Mouse (Mus musculus): ENCODE data around the gene Dscam. TPM values are rescaled to one million over a fixed set of nuclear protein-coding genes. Genes with fewer than 3 reads are reported as not detected.

The Dscam gene
- total RNA-seq, 2 experiments from 2014 or later, result 0.11 to 0.12 TPM

GRCm38 (mm10) chr16:96718221-96718620 lies 452.3 kb downstream of the Dscam start:
- DNase-seq, result no peak

- no peak for DNase-seq
Measured at GRCm38 (mm10) chr16:96716633-96717032, 453.9 kb downstream of the Dscam start.

- no peak for DNase-seq
Measured at GRCm38 (mm10) chr16:96711935-96712334, 458.6 kb downstream of the Dscam start.

- DNase-seq, result no peak
Measured at GRCm38 (mm10) chr16:96700551-96700950, 470.0 kb downstream of the Dscam start.

GRCm38 (mm10) chr16:96695882-96696281 lies 474.7 kb downstream of the Dscam start:
- no peak for DNase-seq

GRCm38 (mm10) chr16:96691576-96691975 lies 479.0 kb downstream of the Dscam start:
- DNase-seq, result no peak

- no peak for DNase-seq
Measured at GRCm38 (mm10) chr16:96690052-96690451, 480.5 kb downstream of the Dscam start.

- DNase-seq, result no peak
Measured at GRCm38 (mm10) chr16:96689419-96689818, 481.1 kb downstream of the Dscam start.

- no peak for DNase-seq
Measured at GRCm38 (mm10) chr16:96685065-96685464, 485.5 kb downstream of the Dscam start.

- DNase-seq, result peak; percentile 49
Measured at GRCm38 (mm10) chr16:96684581-96684980, 486.0 kb downstream of the Dscam start.

- DNase-seq, result no peak
Measured at GRCm38 (mm10) chr16:96682289-96682972, 488.1 kb downstream of the Dscam start.

GRCm38 (mm10) chr16:96679981-96680380 lies 490.6 kb downstream of the Dscam start:
- no peak for DNase-seq

- no peak for DNase-seq
Measured at GRCm38 (mm10) chr16:96677471-96677870, 493.1 kb downstream of the Dscam start.

- DNase-seq, result no peak
Measured at GRCm38 (mm10) chr16:96676663-96677062, 493.9 kb downstream of the Dscam start.

- no peak for DNase-seq
Measured at GRCm38 (mm10) chr16:96673191-96673847, 497.2 kb downstream of the Dscam start.

GRCm38 (mm10) chr16:96671603-96672374 lies 498.8 kb downstream of the Dscam start:
- no peak for DNase-seq

GRCm38 (mm10) chr16:96669706-96670105 lies 500.8 kb downstream of the Dscam start:
- no peak for DNase-seq

GRCm38 (mm10) chr16:96668478-96668877 lies 502.1 kb downstream of the Dscam start:
- DNase-seq, result no peak

GRCm38 (mm10) chr16:96661073-96661472 lies 509.5 kb downstream of the Dscam start:
- no peak for DNase-seq

GRCm38 (mm10) chr16:96659275-96659674 lies 511.3 kb downstream of the Dscam start:
- DNase-seq, result no peak

GRCm38 (mm10) chr16:96655548-96655947 lies 515.0 kb downstream of the Dscam start:
- no peak for DNase-seq

- no peak for DNase-seq
Measured at GRCm38 (mm10) chr16:96654054-96654453, 516.5 kb downstream of the Dscam start.

- DNase-seq, result no peak
Measured at GRCm38 (mm10) chr16:96651444-96651843, 519.1 kb downstream of the Dscam start.

All from gastrocnemius, postnatal 10 days (tissue).